Mouse (Mus musculus) gastrocnemius, adult 2 months (tissue): Measurements from ENCODE around the gene Sf3b5. TPM values are rescaled to one million over a fixed set of nuclear protein-coding genes. Genes with fewer than 3 reads are reported as not detected.

ENCODE experiments used
- DNase-seq: peaks from one replicate; pipeline ENCODE4 v3.0.0; 2022
- H3K27ac ChIP-seq: fragments of 200-600 bp; 2 replicates; pipeline ENCODE4 v1.8.1; 2022; ENCODE audit warnings: mild to moderate bottlenecking
- H3K4me3 ChIP-seq: fragments of 200-600 bp; 2 replicates; pipeline ENCODE4 v1.8.1; 2022; ENCODE audit warnings: mild to moderate bottlenecking, moderate library complexity
- CTCF ChIP-seq: fragments of 200-600 bp; IDR thresholded peaks from 2 replicates; pipeline ENCODE4 v1.8.1; 2022; ENCODE audit warnings: antibody characterized with exemption, mild to moderate bottlenecking, moderate library complexity
- intact Hi-C: fragments of 180-260 bp; cut with DNase I; formaldehyde crosslinking; loops from one replicate; pipeline ENCODE4 v1.15.1; 2025
- long read RNA-seq, 2 experiments: library from polyadenylated mRNA; stranded (forward); transcript quantifications; one replicate each; pipeline ENCODE4 v2.0.0; 2021
- total RNA-seq, 2 experiments: library from RNA; stranded (reverse); gene quantifications; 2 replicates each; pipeline ENCODE4 v1.2.3; 2021

The Sf3b5 gene
- total RNA-seq = 1 to 10 TPM; 5.0 to 5.3 TPM
- long read RNA-seq, experiment 1, transcript Sf3b5-201 (1 exons, 3,841 nt) = major isoform, 50 of 50 reads
- long read RNA-seq, experiment 1, partial matches to known transcripts = 0 of 50 reads
- long read RNA-seq, experiment 1, other reads (novel, unspliced or antisense) = 0 of 50 reads
- long read RNA-seq, experiment 2, transcript Sf3b5-201 (1 exons, 3,841 nt) = major isoform, 51 of 51 reads
- long read RNA-seq, experiment 2, partial matches to known transcripts = 0 of 51 reads
- long read RNA-seq, experiment 2, other reads (novel, unspliced or antisense) = 0 of 51 reads

DNA sequence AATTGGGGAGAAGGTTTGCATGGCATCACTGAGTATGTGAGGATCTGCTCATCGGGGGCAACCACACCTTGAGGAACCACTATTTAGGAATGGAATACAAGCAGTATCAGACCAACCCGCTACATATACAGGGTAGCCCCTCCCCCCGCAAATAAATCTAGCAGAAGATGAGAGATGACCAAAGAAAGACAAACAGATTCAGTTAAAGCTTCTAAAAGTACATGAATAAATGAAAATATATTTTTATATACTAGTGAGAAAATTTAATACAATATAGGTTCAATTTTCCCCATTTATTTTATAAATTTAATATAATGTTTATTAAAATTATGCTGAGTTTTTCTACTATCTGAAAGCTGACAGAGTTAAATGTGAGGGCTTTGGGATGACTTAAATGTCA is at the start of gene Sf3b5:
TSS of gene Sf3b5 (plus strand) at position 301 of the 400 bp plus-strand sequence.
- intact Hi-C loops = no loop called here
- TF ChIP-seq CTCF = no peak
- Histone ChIP-seq H3K4me3 (no peak within 1 kb of the TSS), H3K27ac (no peak within 1 kb of the TSS)
- DNase-seq = no peak

DNA sequence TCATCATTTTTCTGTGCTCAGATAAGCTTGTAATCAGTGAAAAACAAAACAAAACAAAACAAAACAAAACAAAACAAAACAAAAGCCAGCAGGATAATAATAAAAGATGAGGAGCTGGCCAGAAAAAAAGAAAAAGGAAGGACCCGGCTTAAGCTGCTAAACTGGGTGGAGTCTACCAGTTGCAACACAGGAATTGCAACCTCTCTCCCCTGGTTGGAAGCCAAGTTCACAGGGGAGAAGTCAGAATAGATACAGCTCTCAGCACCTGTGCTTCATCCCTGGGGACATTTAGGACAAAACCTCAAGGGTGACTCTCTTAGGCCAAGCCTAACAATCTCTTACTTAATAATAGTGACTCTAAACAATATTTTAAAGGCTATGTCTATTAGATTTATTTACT is 49.3 kb upstream of the Sf3b5 start:
- H3K4me3 ChIP-seq = no peak overlapping the region
- no peak for TF ChIP-seq CTCF
- H3K27ac ChIP-seq = no peak overlapping the region
- no peak for DNase-seq
- intact Hi-C loops = no loop called here

DNA sequence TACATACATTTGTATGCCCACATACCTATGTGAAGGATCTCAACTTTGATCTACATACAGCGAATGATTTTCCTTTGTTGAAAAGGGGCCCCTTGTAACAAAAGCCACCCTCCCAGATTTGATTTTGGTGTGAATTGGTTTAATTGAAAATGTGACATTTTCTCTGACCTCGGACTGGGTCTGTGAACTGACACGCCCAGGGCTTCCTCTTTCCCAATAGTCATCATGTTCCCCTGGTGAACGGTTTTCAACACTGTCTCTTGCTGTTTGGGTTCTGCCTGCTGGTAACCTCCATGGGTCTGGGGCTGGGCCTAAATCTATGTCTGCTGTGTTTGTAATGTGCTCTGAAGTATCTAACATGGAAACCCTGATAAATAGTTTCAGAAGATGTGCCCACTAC is 47.9 kb upstream of the Sf3b5 start:
- Histone ChIP-seq H3K4me3 (no peak overlapping the region), H3K27ac (no peak overlapping the region)
- no peak for DNase-seq
- intact Hi-C loops = no loop called here
- TF ChIP-seq CTCF = no peak

DNA sequence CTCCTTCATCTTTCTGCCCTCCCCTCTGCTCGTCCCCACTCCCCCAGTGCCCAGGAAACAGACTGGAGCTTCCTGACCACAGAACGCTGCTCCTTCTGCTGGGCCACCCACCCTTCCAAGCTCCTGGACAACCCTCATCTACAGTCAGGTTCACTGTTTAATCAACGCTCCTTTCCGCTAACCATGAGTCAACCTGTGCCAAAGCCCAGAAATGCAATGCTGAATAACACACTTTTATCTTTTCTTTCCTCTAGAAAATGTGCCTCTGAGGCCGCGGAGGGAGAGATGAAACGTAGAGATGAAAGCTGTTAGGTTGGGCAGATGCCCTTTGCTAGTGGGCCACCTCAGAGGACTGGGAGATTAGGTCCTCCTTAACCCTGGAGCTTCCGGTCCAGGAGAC is 43.6 kb upstream of the Sf3b5 start:
- Histone ChIP-seq H3K4me3 (no peak overlapping the region), H3K27ac (no peak overlapping the region)
- DNase-seq = no peak
- intact Hi-C loops = no loop called here
- no peak for TF ChIP-seq CTCF

DNA sequence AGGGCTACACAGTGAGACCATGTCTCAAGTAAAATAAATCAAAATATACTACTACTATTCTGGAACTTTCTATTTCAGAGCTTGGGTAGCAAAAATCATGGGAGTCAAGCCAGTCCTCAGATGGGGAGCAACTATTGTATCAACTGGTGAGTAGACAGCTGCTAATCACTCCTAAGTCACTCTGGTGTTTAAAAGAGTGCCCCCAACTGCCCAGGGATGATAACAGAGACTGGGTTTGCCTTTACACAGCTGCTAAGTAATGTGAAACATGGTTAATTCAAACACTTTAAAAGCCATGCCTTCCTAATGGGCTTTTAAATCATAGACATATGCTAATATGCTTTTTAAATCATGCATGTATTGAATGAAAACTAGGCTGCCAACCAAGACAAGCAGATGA is 42.9 kb upstream of the Sf3b5 start:
- Histone ChIP-seq H3K4me3 (no peak overlapping the region), H3K27ac (no peak overlapping the region)
- no peak for DNase-seq
- intact Hi-C loops = no loop called here
- TF ChIP-seq CTCF = no peak

DNA sequence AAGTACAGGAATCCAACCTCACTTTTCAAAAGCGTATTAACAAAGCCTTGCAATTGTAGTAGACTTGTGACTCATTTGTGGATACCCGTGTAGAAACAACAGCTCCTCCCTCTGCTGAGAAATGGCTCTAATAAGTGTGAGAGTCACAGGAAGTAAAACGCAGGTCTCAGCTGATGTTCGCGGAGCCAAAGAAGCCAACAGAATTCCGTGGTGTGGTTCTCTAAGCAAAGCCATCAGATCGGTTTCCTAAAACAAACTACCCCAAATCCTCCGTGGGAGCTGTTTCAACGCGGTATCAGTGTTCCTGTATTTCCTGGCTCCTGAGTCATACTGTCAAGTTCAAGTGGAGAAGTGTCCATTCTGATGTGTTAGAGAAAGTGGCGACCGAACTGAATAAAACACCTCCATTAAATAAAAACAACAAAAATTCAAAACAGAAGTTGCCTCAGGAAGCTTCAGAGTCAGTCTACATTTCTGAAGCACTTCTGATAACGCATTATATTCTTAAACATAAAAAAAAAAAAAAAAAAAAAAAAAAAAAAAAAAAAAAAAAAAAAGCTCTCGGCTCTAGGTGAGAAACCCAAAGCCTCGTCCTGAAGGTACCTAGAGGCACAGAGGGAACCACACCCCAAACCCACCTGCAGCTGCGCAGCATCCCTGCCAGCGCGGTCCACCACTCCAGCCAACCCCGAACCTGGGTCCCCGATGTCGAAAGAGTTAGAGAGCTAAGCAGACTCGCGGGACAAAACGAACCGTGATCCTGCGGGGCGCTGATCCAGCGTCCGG is 41.6 kb upstream of the Sf3b5 start:
- H3K4me3 ChIP-seq = peak overlapping the region; percentile 86
- H3K27ac ChIP-seq = peak overlapping the region; percentile 52
- no peak for DNase-seq
- intact Hi-C loops = no loop called here
- no peak for TF ChIP-seq CTCF

DNA sequence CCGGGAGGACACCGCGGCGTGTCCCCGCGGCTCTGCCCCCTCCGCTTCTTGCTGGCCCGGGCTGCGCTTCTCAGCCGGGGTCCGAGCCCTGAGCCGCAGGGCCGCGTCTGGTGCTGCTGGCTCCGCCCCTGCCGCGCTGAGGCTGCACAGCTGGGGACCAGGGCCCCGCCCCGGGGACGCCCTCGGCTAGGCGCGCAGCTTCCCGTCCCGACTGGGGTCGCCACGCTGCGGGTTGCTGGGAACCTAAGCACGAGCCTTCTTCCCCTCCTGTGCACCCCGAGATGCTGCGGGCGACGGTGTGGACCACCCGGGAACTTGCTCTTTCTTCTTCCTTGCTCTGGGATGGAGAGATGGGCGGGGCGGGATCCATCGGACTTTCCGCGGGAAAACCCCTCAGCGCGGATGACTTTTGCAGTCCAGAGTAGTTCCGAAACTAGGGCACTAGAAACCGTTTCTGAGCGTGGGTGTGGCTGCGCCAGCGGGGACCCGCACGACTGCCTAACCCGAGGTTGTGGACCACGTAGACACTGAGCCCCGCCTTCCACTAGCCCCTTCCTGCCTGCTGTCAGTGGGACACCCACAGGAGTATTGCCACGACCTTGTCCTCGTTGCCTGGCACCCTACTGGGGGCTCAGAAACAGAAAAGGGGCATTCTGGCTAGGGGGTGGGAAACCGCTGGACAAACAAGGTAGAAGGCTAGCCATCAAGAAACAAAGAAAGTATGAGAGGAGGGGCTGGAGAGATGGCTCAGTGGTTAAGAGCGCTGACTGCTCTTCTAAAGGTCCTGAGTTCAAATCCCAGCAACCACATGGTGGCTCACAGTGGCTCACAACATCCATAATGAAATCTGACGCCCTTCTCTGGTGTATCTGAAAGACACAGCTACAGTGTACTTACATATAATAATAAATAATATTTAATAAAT is 40.7 kb upstream of the Sf3b5 start, which contains the start of gene Stx11:
TSS of gene Stx11 (minus strand) at position 148 of the 925 bp plus-strand sequence.
- DNase-seq = peak; percentile 75
- intact Hi-C loops = no loop called here
- Histone ChIP-seq H3K4me3 (peak within 1 kb of the TSS; percentile 86), H3K27ac (peak within 1 kb of the TSS; percentile 52)
- TF ChIP-seq CTCF = no peak

DNA sequence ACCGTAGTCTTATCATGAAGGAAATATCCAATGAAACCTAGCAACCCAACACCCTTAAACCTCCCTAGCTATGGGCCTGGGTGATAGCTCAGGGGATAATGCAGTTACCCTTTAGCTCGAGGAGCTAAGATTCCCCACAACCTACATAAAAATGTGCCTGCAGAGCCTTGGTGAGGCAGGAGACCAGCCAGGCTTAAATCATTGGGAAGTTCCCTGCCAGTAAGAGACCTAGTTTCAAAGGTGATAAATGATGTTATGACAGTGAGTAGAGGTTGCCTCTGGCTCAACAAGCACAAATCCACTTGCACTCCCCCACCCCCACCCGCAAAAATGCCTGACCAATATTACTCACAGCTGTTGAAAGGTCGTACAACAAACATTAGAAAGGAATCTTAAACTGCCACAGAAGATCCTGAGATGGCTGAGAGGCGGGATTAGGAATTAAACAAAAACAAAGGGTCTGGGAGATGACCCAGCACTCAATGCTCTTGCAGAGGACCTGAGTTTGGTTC is 39.4 kb upstream of the Sf3b5 start:
- intact Hi-C loops = no loop called here
- DNase-seq = no peak
- TF ChIP-seq CTCF = no peak
- H3K4me3 ChIP-seq = no peak overlapping the region
- no peak overlapping the region for H3K27ac ChIP-seq

DNA sequence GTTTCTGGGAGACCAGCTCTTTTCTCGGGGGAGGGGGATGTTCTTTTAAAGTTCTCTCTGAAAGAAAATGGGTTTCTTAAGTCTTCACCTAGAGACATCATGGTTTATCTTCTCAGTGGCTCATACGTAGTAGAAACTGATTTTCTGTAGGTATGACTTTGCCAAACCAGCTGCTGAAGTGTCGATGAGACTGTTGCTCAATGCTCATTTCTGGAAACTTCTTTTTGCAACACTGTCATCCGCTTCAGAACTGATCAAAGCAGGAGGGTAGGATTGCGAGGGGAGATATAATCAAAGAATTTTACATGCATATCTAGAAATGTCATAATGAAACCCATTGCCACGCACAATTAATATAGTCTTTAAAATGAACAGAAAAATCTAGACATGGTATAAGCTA is 30.6 kb upstream of the Sf3b5 start:
- no peak for DNase-seq
- no peak for TF ChIP-seq CTCF
- Histone ChIP-seq H3K27ac (no peak overlapping the region), H3K4me3 (no peak overlapping the region)
- intact Hi-C loops = no loop called here

DNA sequence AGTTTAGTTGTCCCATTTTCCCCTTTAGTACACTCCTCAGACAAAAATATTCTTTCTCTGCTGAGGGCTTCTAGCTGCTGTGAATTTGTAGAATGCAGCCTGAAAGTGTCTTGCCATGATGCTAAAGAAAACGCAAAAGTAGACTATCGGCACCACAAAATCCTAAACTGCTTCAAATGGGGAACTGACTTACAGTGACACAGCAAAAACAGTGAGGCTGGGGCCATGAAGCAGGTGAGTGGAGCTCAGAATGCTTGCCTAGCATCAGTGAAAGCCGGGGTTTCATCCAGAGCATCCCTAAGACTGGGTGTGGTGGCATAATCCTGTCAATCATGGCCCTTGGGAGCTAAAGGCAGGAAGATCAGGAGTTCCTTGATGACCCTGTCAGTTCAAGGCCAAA is 29.7 kb upstream of the Sf3b5 start:
- intact Hi-C loops = no loop called here
- DNase-seq = no peak
- no peak overlapping the region for H3K27ac ChIP-seq
- no peak overlapping the region for H3K4me3 ChIP-seq
- TF ChIP-seq CTCF = no peak

DNA sequence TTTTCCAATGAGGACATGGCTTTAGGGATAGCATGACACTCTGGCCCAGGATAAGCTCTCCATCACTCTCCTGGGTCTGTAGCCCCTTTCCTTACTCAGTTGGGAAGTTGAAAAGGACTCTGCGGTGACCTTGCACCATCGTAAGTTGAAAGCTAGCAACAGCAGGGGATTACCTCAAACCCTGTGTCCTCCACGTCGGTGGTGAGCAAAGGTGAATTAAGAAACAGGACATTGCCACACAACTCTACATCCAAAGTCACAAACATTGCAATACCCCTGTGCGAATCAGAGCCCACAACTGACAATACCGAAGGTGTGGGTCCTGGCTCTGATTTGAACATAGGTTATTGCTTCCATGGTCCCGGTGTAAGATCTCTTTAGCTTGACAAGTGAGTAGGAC is 29.2 kb upstream of the Sf3b5 start:
- TF ChIP-seq CTCF = no peak
- no peak overlapping the region for H3K4me3 ChIP-seq
- intact Hi-C loops = no loop called here
- no peak overlapping the region for H3K27ac ChIP-seq
- no peak for DNase-seq

DNA sequence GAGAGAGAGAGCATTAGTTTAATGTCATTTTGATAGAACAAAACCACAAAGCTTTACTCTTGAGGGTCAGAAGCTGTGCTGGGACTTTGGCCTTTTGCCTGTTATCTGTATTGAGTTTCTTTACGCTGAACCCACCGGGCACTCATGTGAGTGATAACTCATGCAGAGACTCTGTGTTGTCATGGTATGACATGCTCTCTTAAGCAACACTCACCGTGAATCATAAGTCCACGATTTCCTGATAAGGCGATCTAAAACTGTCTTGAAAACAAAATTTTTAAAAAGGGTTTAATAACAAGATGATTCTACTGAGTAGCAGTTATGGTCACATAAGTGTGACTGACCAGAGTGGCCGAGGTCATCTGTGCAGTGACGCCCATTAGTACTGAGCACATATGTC is 28.6 kb upstream of the Sf3b5 start:
- Histone ChIP-seq H3K4me3 (no peak overlapping the region), H3K27ac (no peak overlapping the region)
- TF ChIP-seq CTCF = no peak
- no peak for DNase-seq
- intact Hi-C loops = no loop called here

DNA sequence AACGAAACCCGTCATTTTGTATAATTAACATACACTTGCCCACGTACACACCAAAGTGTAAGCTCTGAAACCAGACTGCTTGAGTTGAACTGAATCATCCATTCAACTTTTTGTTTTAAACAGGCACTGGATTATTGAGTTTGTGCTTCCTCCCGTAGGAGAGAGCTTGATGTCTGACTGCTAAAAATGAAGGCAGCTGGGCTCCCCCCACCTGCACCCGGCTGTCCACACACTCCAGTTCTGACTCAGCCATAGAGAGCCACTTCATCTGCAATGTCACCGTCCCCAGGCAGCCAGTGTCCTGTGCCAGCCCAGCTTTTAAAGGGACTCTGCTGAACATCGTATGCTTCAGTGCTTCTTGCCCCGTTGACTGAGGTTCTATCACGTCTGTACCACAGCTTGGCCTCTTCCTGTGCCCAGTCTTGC is 27.3 kb upstream of the Sf3b5 start:
- no peak overlapping the region for H3K4me3 ChIP-seq
- no peak for TF ChIP-seq CTCF
- H3K27ac ChIP-seq = no peak overlapping the region
- intact Hi-C loops = no loop called here
- DNase-seq = no peak
